Mouse (Mus musculus): ENCODE measurements at regions not wholly inside any gene's neighbourhood (a gene's known extent, or its start where the extent isn't known, plus 50 kb on each side); places are given as distances from the start of the nearest gene placed in this dataset.

DNA sequence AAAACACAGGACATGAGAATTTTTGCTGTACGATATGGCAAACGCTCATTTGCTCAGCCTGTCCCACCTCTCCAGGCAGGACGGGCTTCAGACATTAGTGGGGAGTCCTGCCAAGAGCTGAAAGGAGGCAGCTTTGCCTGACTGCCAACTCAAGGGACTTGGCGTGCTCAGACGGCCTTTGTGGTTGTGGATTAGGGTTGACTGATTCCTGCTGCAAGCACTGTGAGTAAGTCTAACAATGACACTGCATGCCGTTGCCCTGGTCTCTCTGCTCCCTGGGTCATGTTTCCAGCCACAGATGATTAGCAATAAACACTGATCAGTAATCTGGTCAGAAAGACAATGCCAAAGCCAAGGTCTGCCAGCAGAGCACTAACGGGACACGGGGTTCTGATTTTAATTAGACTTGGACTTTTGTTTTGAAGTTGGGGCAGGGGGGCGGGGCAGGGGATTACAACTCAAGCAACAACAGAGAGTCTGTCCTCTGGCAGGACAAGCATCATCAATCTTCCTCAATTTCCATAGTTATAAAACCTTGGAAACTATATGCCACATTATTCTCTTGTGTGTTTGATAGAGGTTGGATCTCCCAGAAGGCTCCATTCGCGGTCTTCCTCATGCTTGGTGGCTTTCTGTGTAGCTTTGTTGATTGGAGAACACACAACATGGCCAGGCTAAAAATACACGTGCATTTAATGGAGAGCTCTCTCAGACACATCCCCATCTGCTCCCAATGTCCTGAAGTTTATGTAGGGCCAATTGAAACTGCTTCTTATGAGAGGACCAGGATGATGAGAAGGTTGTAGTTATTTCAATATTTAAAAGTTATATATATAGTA is 486.6 kb downstream of the Ebf1 start:
- 32% methylated on average over 12 of the region's 12 CpGs for WGBS
- Histone ChIP-seq H3K4me1 (ENCODE audit: insufficient read depth, low read length) (peaks cover 5% of the 10 kb centered on the region; the same call in 1 of the 2 replicates), H3K27ac (ENCODE audit: low read length) (no peak overlapping the region), H3K4me2 (replicated peaks; ENCODE audit: low read depth, low read length) (peak overlapping the region; percentile 32), H3K9me3 (ENCODE audit: low read length) (no peaks in the 10 kb centered on the region), H3K27me3 (ENCODE audit: insufficient read depth, low read length) (no peaks in the 10 kb centered on the region), H3K36me3 (ENCODE audit: insufficient read depth, low read length) (no peaks in the 10 kb centered on the region), H3K4me3 (ENCODE audit: low read length) (no peak overlapping the region), H3K9ac (replicated peaks; ENCODE audit: low read length) (no peak overlapping the region)
- ATAC-seq (ENCODE audit: low FRiP score, low TSS enrichment) = peak; percentile 76; the same call in 1 of the 2 replicates

DNA sequence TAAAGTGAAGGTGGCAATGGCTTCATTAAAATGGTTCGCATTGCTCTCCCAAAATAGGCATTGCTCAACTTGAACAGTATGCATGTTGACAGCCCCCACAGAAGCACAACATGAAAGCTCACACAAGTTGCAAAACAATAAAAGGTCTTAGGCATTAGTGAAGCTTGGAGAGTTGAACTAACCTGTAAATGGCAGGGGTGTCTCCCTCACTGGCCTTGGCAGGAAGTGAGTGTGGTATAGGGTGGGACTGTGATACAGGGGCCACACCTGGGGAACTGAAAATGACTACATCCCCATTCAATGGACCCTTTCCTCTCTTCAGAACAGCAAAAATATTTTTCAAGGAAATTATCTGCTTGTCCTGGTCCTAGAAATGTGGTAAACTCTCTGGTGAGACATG is 499.6 kb downstream of the Ebf1 start:
- Histone ChIP-seq H3K27me3 (ENCODE audit: insufficient read depth, low read length) (no peaks in the 10 kb centered on the region), H3K9ac (replicated peaks; ENCODE audit: low read length) (no peak overlapping the region), H3K36me3 (ENCODE audit: insufficient read depth, low read length) (no peaks in the 10 kb centered on the region), H3K27ac (ENCODE audit: low read length) (no peak overlapping the region), H3K9me3 (ENCODE audit: low read length) (no peaks in the 10 kb centered on the region), H3K4me3 (ENCODE audit: low read length) (no peak overlapping the region), H3K4me2 (replicated peaks; ENCODE audit: low read depth, low read length) (no peak overlapping the region), H3K4me1 (ENCODE audit: insufficient read depth, low read length) (no peaks in the 10 kb centered on the region)
- 87% methylated on average over 1 of the region's 1 CpGs for WGBS
- ATAC-seq (ENCODE audit: low FRiP score, low TSS enrichment) = no peak

DNA sequence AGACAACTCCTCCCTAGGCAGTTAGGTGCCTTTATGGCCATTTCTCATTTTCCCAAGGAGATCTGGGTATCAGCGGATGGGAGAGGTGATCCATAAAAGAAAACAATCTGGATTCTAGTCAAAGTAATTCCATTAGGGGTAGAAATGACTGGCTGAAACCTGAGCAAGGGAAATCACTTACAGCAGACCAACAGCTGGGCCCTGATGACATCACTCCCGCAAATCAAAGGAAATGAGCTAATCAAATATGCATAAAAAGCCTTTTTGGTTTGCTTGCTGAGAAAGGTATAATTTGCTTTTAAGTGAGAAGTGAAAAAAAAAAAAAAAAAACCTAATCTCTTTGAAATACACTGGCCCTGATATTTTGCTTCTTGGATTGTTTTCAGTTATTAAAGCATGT is 506.2 kb downstream of the Ebf1 start:
- H3K4me2 ChIP-seq (replicated peaks; ENCODE audit: low read depth, low read length) = no peak overlapping the region
- no peak overlapping the region for H3K4me3 ChIP-seq (ENCODE audit: low read length)
- no peaks in the 10 kb centered on the region for H3K36me3 ChIP-seq (ENCODE audit: insufficient read depth, low read length)
- no peak overlapping the region for H3K9ac ChIP-seq (replicated peaks; ENCODE audit: low read length)
- H3K27me3 ChIP-seq (ENCODE audit: insufficient read depth, low read length) = no peaks in the 10 kb centered on the region
- WGBS = 42% methylated on average over 2 of the region's 2 CpGs
- H3K4me1 ChIP-seq (ENCODE audit: insufficient read depth, low read length) = no peaks in the 10 kb centered on the region
- no peak overlapping the region for H3K27ac ChIP-seq (ENCODE audit: low read length)
- H3K9me3 ChIP-seq (ENCODE audit: low read length) = no peaks in the 10 kb centered on the region
- ATAC-seq (ENCODE audit: low FRiP score, low TSS enrichment) = no peak

DNA sequence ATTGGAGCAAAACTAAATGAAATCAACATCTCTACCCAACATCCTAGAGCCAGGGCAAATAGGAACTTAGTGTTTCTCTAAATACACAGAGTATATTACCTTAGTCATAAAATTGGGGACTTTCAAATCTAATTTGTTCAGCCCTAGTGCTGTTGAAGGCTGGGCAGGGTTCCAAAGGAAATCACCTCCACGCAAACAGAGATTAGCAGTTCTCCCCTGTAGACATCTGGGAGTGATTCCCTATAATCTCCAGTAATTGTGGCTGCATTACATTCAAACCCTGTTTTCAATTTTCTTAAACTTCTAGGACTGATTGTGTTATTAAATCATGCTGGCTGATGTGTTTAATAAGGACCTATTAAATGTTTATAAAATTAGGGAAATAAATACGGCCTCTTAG is 519.7 kb downstream of the Ebf1 start:
- Histone ChIP-seq H3K4me2 (replicated peaks; ENCODE audit: low read depth, low read length) (no peak overlapping the region), H3K4me3 (ENCODE audit: low read length) (no peak overlapping the region), H3K9ac (replicated peaks; ENCODE audit: low read length) (no peak overlapping the region), H3K4me1 (ENCODE audit: insufficient read depth, low read length) (no peaks in the 10 kb centered on the region), H3K27me3 (ENCODE audit: insufficient read depth, low read length) (no peaks in the 10 kb centered on the region), H3K27ac (ENCODE audit: low read length) (no peak overlapping the region), H3K9me3 (ENCODE audit: low read length) (no peaks in the 10 kb centered on the region), H3K36me3 (ENCODE audit: insufficient read depth, low read length) (no peaks in the 10 kb centered on the region)
- no peak for ATAC-seq (ENCODE audit: low FRiP score, low TSS enrichment)
- 74% methylated on average over 2 of the region's 2 CpGs for whole genome bisulfite sequencing

DNA sequence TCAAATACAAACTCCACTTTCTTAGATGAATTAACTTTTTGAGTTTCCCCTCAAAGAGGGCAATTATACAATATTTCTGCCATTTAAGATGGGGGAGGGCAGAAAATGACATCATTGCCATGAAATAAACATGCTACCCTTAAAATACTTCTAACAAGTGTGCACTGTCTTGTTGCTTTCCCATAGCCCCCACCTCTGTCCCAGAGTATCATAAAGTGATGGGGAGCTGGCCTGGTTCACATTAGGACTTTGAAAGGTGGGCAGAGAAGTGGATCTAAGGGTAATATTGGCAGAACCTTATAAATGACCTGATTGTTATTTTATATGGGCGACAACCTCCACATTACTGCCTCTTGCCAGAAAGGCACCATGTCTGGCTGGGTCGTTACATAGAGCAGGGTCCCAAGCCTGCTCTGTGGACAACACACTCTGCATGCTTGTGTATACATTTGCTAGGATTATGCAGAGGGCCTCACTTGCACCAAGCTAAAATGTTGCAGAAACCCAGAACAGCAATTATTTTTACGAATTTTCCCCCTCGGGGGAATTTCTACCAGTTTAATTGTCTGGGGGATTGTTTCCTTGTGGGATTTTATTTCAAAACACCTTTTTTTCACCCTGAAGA is 521.3 kb downstream of the Ebf1 start:
- WGBS = 52% methylated on average over 4 of the region's 4 CpGs
- H3K4me1 ChIP-seq (ENCODE audit: insufficient read depth, low read length) = no peaks in the 10 kb centered on the region
- no peak for ATAC-seq (ENCODE audit: low FRiP score, low TSS enrichment)
- no peaks in the 10 kb centered on the region for H3K9me3 ChIP-seq (ENCODE audit: low read length)
- H3K27me3 ChIP-seq (ENCODE audit: insufficient read depth, low read length) = no peaks in the 10 kb centered on the region
- H3K4me3 ChIP-seq (ENCODE audit: low read length) = no peak overlapping the region
- H3K27ac ChIP-seq (ENCODE audit: low read length) = no peak overlapping the region
- no peak overlapping the region for H3K9ac ChIP-seq (replicated peaks; ENCODE audit: low read length)
- H3K4me2 ChIP-seq (replicated peaks; ENCODE audit: low read depth, low read length) = no peak overlapping the region
- H3K36me3 ChIP-seq (ENCODE audit: insufficient read depth, low read length) = no peaks in the 10 kb centered on the region

DNA sequence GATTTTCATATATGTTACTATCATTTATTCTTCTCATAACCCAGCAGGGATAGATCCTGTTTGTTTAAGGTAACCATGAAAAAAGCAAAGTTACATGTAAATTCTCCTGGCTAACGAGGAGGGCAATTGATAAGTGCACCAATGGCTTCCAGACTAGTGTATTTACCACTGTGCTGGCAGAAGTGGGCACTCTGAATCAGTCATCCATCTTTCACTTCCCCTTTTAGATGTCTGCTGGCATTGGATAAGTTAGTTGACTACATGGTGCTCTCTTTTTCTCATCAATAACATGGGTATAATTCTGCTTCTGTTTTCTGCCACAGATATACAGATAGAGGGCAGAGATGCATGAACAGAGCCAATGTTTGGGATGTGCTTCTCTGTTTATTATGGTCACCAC is 523.4 kb downstream of the Ebf1 start:
- ATAC-seq (ENCODE audit: low FRiP score, low TSS enrichment) = no peak
- no peaks in the 10 kb centered on the region for H3K27me3 ChIP-seq (ENCODE audit: insufficient read depth, low read length)

DNA sequence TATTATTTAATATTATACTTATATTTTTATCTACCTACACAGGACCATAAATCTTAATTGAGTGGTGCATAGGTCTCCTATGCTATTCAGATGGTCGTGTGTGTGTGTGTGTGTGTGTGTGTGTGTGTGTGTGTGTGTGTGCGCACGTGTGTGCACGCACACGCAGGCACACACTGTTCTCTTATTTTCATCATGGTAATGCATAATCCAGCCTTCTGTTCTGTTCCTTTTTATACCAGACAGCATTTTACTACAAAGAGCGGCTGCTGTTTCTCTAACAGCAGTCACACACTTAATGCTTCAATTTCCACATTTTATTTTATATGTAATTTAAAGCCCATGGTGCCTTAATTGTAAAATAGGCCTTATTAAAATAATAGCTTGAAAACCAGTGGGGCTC is 537.0 kb downstream of the Ebf1 start:
- no peaks in the 10 kb centered on the region for H3K9me3 ChIP-seq (ENCODE audit: low read length)
- H3K27ac ChIP-seq (ENCODE audit: low read length) = no peak overlapping the region
- ATAC-seq (ENCODE audit: low FRiP score, low TSS enrichment) = no peak
- no peaks in the 10 kb centered on the region for H3K36me3 ChIP-seq (ENCODE audit: insufficient read depth, low read length)
- no peak overlapping the region for H3K9ac ChIP-seq (replicated peaks; ENCODE audit: low read length)
- H3K4me2 ChIP-seq (replicated peaks; ENCODE audit: low read depth, low read length) = no peak overlapping the region
- H3K27me3 ChIP-seq (ENCODE audit: insufficient read depth, low read length) = no peaks in the 10 kb centered on the region
- H3K4me1 ChIP-seq (ENCODE audit: insufficient read depth, low read length) = peaks cover 3% of the 10 kb centered on the region; the same call in 1 of the 2 replicates
- 82% methylated on average over 6 of the region's 6 CpGs for WGBS
- H3K4me3 ChIP-seq (ENCODE audit: low read length) = no peak overlapping the region

More for the DNA sequence above, 523.4 kb downstream of the Ebf1 start:
- no peaks in the 10 kb centered on the region for H3K36me3 ChIP-seq (ENCODE audit: insufficient read depth, low read length)
- WGBS = 86% methylated on average over 1 of the region's 1 CpGs
- no peaks in the 10 kb centered on the region for H3K9me3 ChIP-seq (ENCODE audit: low read length)
- no peak overlapping the region for H3K9ac ChIP-seq (replicated peaks; ENCODE audit: low read length)
- H3K4me1 ChIP-seq (ENCODE audit: insufficient read depth, low read length) = no peaks in the 10 kb centered on the region
- no peak overlapping the region for H3K4me2 ChIP-seq (replicated peaks; ENCODE audit: low read depth, low read length)
- H3K4me3 ChIP-seq (ENCODE audit: low read length) = no peak overlapping the region
- H3K27ac ChIP-seq (ENCODE audit: low read length) = no peak overlapping the region

DNA sequence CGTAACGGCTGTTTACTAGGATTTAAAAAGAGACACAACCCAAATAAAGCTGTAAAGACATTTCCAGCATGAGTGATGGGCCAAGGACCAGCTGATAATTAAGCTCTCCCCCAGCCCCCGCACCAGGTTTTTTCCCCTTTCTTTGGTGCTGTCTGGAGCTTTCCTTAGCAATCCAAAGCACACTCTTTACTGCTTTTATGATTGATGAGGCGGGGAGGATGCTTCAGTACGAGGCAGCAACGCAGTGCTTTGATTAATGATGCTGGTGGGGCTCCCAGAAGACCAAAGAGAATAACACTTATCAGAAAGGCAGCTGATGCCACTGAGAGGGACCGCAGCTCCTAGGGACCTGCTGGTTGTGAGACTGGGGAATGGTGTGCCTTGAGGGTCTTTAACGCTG is 537.4 kb downstream of the Ebf1 start:
- WGBS = 28% methylated on average over 8 of the region's 8 CpGs
- peaks cover 3% of the 10 kb centered on the region; the same call in 1 of the 2 replicates for H3K4me1 ChIP-seq (ENCODE audit: insufficient read depth, low read length)
- no peak overlapping the region for H3K9ac ChIP-seq (replicated peaks; ENCODE audit: low read length)
- H3K4me2 ChIP-seq (replicated peaks; ENCODE audit: low read depth, low read length) = no peak overlapping the region
- H3K4me3 ChIP-seq (ENCODE audit: low read length) = no peak overlapping the region
- ATAC-seq (ENCODE audit: low FRiP score, low TSS enrichment) = no peak
- no peaks in the 10 kb centered on the region for H3K36me3 ChIP-seq (ENCODE audit: insufficient read depth, low read length)
- no peaks in the 10 kb centered on the region for H3K27me3 ChIP-seq (ENCODE audit: insufficient read depth, low read length)
- no peaks in the 10 kb centered on the region for H3K9me3 ChIP-seq (ENCODE audit: low read length)
- no peak overlapping the region for H3K27ac ChIP-seq (ENCODE audit: low read length)

DNA sequence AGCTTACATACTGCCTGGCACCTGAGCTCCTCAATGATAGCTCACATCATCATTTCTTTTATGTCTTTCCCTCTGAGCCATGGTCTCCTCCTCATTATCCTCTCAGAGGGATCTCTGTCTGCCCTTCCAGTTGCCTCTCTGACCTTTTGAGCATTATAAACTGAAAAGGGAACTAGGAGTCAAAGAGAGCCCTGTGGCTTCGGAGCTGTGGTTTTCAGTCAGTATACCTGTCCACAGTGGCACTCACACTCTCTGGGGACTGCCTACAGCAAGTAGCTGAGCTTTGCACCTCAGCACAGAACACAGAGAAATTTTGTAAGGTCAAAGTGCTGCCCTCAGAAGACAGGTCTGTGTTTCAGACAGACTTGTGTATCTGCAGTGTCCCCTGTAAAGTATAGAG is 538.7 kb downstream of the Ebf1 start:
- 60% methylated on average over 1 of the region's 1 CpGs for WGBS
- Histone ChIP-seq H3K4me3 (ENCODE audit: low read length) (no peak overlapping the region), H3K9me3 (ENCODE audit: low read length) (no peaks in the 10 kb centered on the region), H3K36me3 (ENCODE audit: insufficient read depth, low read length) (no peaks in the 10 kb centered on the region), H3K9ac (replicated peaks; ENCODE audit: low read length) (no peak overlapping the region), H3K27ac (ENCODE audit: low read length) (no peak overlapping the region), H3K4me1 (ENCODE audit: insufficient read depth, low read length) (peaks cover 3% of the 10 kb centered on the region; the same call in 1 of the 2 replicates), H3K4me2 (replicated peaks; ENCODE audit: low read depth, low read length) (no peak overlapping the region), H3K27me3 (ENCODE audit: insufficient read depth, low read length) (no peaks in the 10 kb centered on the region)
- no peak for ATAC-seq (ENCODE audit: low FRiP score, low TSS enrichment)

DNA sequence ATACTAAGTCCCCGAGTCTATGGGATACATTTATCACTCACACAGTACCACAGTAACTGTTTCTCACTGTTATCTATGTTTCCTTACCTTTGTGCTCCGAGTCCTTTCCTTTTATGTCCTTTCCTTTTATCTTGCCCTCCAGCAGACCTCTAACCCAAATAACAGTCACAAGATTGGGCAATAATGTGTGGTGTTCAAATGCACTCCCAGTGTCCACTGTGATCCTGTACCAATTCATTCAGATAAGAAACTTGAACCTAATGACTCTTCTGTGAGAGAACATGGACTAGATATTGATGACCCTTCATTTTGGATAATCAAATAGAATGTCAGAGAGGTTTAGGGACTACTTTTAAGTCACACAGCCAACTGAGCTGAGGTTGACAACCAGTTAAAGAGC is 541.2 kb downstream of the Ebf1 start:
- H3K36me3 ChIP-seq (ENCODE audit: insufficient read depth, low read length) = no peaks in the 10 kb centered on the region
- WGBS = 48% methylated on average over 2 of the region's 2 CpGs
- H3K4me1 ChIP-seq (ENCODE audit: insufficient read depth, low read length) = peaks cover 3% of the 10 kb centered on the region; the same call in 1 of the 2 replicates
- H3K4me2 ChIP-seq (replicated peaks; ENCODE audit: low read depth, low read length) = no peak overlapping the region
- H3K27ac ChIP-seq (ENCODE audit: low read length) = no peak overlapping the region
- ATAC-seq (ENCODE audit: low FRiP score, low TSS enrichment) = no peak
- H3K9ac ChIP-seq (replicated peaks; ENCODE audit: low read length) = no peak overlapping the region
- no peak overlapping the region for H3K4me3 ChIP-seq (ENCODE audit: low read length)
- H3K9me3 ChIP-seq (ENCODE audit: low read length) = no peaks in the 10 kb centered on the region
- H3K27me3 ChIP-seq (ENCODE audit: insufficient read depth, low read length) = no peaks in the 10 kb centered on the region
